Mouse (Mus musculus): ENCODE results near the gene Prss30. TPM values are rescaled to one million over a fixed set of nuclear protein-coding genes. Genes with fewer than 3 reads are reported as not detected.
"Not testable (repeated sequence)": the region's sequence is repeated elsewhere in the genome, so short reads cannot be mapped to it uniquely, and the experiment has no call there.

Gene Prss30
- total RNA-seq, 1 experiment from 2014 or later, result not detected

DNA sequence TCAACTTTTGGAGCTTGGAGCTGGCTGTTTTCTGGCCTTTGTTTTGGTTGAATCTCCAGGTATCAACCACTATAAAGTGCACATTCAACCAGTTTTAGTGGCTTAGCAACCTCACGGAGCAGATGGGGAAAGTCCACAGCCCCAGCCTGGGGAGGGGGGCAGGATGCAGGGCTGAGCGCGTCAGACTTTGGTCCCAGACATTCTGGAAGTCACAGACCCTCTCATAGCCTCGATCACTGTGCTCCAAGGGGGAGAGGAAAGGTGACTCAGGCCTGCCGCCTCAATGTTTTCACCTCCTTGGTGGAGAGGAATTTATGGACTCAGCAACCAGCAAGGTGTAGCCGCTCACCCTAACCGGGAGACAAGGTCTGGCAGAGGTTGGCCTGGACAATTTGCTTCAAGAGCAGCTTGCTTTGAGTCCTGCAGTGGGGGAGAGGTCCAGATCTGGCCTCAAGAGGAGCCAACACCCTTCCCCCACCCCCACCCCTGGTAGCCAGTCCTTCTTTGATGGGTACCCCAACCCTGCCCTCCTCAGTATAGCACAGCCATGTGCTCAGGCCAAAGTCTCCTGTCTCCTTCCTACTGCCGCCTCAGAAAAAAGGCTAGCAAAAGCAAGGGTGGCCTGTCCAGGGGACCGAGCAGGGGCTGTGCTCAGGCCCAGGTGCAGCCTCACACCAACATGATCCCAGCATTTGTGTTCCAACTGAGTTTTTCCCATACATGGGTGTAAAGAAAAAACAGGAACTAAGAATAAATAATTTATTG, 12.6 kb upstream of the Prss30 start:
- no peak for ATAC-seq (ENCODE audit: extremely low read depth, insufficient number of reproducible peaks, low FRiP score, poor library complexity, severe bottlenecking)

DNA sequence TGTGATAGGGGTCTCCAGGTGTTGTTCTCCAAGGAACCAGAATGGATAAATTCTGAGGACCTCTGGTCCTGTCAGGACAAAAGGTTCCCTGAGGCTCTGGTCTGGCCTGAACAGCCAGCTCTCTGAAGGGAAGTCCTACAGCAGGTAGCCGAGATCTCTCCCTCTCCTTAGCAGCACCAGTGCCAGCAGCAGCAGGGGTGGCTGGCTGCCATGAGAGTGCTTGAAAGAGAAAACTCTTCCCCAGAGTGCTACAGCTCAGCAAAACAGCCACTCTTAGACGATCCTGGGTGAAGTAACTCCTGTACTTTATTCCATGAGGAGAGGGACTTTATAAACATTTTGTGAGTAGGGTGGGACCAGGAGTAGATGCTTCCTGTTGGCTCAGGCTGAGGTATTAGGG, 9.4 kb upstream of the Prss30 start:
- ATAC-seq (ENCODE audit: extremely low read depth, insufficient number of reproducible peaks, low FRiP score, poor library complexity, severe bottlenecking), result no peak

DNA sequence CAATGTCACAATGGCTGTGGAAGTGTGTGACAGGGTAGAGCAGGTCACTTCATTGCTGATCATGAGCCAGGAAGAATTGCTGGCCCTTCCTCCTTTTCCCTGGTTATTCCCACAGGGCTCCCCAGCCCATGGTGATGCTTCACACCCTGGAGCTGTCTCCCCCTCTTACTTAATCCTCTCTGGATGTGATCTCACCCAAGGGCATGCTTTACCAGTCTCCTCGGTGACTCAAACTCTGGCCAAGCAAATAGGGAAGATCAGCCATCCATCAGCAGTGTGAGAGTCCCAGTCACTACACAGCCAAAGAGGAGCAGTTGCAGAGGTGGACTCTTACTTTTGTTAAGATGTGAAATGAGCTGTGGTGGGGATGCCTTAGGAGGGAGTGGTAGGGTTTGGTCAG, 4.6 kb upstream of the Prss30 start:
- no peak for ATAC-seq (ENCODE audit: extremely low read depth, insufficient number of reproducible peaks, low FRiP score, poor library complexity, severe bottlenecking)

DNA sequence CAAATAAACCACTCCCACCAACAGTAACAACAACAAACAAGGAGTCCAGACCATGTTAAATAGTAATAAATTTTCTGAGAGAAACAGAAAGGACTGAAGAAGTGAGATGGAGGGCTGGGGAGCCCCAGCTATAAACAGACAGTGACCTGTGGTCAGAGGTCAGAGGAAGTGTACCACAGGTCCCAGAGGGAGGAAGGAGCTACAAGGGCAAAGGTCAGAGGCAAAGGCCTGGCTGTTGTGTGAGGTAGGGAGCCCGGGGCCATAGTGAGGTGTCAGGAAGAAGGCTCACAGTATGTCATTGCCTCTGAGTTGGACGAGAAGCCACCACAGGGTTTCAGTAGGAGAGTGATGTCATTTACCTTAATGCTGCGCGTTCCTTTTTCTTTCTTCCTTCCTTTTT, 2.5 kb upstream of the Prss30 start:
- ATAC-seq (ENCODE audit: extremely low read depth, insufficient number of reproducible peaks, low FRiP score, poor library complexity, severe bottlenecking), result no peak

DNA sequence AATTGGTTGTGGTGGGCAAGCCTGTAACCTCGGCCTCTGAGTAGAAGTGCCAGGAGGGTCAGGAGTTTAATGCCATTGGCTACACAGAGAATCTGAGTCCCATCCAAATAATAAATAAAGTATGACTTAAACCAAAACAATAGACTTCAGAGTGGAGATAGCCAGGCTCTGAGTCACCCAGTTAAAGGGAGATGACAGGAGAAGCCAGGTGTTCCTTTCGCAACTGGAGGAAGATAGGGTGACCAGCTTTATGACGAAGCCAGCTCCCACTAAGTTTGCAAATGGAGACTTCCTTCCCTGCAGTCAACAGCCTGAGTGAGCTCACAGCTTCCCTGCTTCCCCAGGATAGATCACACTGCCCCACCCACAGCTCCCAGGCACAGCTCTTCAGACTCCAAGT, 895 bp downstream of the Prss30 start:
- ATAC-seq (ENCODE audit: extremely low read depth, insufficient number of reproducible peaks, low FRiP score, poor library complexity, severe bottlenecking), result no peak

DNA sequence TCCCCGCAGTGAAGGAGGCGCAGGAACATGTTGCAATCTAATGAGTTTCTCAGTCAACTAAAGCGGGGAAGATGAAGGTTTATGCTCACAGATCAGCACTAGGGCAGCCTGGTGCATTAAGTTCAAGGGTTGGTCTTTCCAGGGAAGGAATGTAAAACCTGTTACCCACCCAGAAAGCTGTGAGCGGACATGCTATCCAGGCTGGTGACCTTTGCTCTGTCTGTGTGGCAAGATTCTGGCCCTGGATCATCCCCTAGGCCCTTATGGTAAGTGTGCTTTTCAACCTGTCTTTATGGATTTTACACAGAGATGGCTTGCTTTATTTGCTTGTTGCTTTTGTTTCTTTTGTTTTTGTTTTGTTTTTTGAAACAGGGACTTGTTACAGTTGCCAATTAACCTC, 3.7 kb downstream of the Prss30 start:
- no peak for ATAC-seq (ENCODE audit: extremely low read depth, insufficient number of reproducible peaks, low FRiP score, poor library complexity, severe bottlenecking)

DNA sequence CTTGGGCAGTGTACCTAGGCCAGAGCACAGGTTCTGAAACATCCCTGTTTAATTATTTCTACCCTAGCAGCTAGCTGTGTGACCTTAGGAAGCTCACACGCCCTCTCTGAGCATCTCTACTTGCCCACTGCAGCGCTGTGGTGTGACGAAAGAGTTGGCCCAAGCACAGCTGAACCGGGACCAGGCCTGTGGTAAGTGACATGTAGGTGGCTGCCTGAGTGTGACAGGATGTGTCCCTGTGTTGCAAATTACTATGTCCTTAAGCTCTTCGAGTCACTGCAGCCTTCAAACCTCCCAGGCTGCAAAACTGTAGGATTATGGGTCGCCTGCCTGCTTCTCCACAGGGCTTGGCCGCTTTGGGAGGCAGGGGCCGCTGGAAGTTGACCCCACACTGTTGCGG, 9.1 kb downstream of the Prss30 start:
- ATAC-seq (ENCODE audit: extremely low read depth, insufficient number of reproducible peaks, low FRiP score, poor library complexity, severe bottlenecking), result no peak

DNA sequence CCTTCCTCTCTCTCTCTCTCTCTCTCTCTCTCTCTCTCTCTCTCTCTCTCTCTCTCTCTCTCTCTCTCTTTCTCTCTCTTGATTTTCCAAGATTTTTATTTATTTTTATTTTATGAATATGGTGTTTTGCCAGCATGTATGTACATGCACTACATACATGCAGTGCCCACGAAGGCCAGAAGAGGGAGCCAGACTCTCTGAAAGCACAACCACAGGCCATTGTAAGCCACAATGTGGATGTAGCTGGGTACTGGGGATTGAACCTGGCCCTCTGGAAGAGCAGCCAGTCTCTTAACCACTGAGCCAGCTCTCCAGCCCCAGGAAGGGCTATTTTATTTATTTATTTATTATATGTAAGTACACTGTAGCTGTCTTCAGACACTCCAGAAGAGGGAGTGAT, 11.1 kb downstream of the Prss30 start:
- no peak for ATAC-seq (ENCODE audit: extremely low read depth, insufficient number of reproducible peaks, low FRiP score, poor library complexity, severe bottlenecking)

DNA sequence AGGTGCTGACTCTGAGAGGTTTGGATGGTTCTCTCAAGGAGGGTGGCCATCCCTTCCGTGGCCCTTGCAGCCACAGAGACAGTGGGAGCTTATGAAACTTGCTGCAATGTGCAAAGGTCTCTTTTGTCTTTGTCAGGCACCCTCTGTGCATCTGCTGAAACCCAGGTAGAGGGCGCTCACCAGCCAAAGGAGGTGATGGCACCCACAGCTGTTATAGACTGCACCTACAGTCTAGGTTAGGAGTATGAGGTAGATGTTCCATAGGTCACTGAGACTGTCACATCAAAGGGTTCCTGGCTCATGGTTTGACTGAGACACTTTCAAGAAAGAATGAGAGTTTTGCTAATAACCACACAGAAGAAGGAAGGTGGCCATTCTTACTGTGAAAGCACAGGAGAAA, 11.6 kb downstream of the Prss30 start:
- no peak for ATAC-seq (ENCODE audit: extremely low read depth, insufficient number of reproducible peaks, low FRiP score, poor library complexity, severe bottlenecking)

DNA sequence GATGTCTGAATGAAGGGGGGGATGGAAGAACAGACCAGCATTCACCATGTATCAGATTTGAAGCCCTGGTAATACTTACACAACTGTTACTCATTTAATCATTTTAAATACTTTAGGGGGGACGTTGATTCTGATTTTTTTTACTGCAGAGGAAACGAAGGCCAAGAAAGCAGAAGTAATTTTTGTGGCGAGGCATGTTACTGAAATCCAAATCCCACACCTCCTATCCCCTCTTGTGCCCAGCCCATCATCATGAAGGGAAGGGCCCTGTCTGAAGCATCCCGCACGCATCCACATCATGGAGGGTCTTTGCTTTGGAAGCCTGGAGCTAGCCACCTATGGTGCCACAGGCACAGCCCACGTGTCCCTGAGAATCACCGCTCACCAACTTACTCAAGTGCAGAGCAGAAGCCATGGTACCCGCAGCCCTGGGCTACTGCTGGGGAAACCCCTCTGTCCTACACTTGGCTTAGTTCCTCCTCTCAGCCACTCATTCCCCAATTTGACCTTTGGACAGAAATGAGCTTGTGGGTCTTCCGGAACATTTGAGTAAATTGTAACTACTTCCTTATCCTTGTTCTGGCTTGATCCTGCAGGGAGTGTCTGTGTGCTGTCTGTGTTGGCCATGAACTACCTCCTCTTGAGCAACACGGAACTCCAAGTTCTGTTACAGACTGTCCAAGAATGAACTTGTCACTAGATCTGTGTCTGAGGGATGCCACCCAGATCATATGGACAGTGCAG, 13.5 kb downstream of the Prss30 start:
- ATAC-seq (ENCODE audit: extremely low read depth, insufficient number of reproducible peaks, low FRiP score, poor library complexity, severe bottlenecking), result peak; percentile 17; the same call in 1 of the 2 replicates

DNA sequence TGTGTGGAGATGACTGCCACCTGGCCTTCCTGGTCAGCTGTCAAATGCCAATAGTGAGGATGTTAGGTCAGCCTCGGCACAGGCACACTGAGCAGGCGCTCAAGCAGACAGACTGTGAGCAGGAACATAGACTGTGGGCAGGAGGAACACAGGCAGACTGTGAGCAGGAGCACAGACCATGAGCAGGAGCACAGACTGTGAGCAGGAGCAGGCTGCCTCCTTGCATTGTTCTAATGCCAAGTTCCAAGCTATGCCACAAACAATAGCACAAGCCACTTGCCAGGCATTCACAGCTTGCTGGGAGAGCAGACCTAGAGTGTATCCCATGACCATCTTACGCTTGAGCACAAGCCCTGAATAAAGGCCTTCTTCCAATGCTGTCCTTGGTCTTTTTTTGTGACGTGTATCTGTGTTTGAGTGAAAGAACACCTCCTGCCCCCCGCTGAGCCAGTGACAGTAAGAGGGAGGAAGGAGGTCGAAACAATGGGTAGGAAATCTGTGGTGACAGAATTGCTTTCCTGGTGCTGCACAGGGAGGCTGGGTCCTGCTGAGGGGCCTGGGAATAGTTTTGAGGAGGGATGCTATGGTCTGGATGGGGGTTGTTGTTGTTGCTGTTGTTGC, 14.5 kb downstream of the Prss30 start:
- ATAC-seq (ENCODE audit: extremely low read depth, insufficient number of reproducible peaks, low FRiP score, poor library complexity, severe bottlenecking), result no peak

DNA sequence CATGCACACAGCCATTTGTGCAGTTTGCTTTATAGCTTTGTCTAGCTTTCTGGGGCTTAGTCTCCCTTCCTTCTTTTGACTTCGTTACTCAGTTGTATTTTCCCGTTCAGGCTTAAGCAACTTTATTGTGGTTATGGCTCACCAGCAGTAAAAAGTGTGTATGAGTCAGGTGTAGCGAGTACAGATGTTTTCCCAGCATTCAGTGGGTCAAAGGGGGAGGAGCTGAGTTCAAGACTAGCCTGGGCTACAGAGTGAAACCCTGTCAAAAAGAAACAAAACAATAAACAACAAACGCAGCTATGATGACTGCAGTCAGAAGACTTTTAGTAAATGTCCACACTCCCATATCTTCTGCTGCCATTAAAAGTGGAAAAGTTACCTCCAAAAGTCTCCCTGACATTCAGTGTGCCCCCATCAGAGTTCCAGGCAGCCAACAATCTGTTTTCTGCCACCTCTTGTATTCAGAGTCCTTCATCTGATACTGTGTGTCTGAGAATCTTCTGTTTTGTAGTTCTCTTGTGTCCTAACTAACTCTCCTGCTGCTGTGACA, 18.7 kb downstream of the Prss30 start:
- no peak for ATAC-seq (ENCODE audit: extremely low read depth, insufficient number of reproducible peaks, low FRiP score, poor library complexity, severe bottlenecking)

DNA sequence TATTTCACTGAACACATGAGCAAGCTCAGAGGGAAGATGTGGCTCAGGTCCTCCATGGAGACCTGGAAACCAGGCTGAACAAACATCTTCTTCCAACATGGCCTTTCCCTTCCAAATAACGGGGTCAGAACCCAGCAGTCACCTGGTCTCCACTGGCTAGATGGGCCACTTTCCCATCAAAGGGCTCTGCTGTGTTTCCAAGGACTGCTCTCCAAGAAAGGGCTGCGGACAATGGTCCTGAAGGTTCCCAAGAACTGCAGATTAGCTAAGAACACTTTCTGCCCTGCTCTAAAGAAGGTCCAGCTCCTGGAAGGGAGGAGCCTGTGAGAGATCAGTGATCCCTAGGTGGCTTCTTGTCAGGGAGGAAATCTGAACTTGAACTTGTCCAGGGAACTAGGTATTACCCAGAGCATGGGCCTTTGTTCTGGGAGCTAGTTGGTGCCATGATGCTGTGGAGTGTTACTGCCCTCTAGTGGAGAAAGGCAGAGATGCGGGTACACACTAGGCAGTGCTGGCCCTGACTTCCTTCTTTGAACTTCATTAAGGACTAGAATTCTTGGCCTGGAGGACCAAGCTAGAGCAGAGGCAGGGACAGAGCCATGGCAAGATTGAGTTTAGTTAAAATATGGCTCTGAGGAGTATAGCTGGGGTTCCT, 20.2 kb downstream of the Prss30 start:
- ATAC-seq (ENCODE audit: extremely low read depth, insufficient number of reproducible peaks, low FRiP score, poor library complexity, severe bottlenecking), result peak; percentile 64

DNA sequence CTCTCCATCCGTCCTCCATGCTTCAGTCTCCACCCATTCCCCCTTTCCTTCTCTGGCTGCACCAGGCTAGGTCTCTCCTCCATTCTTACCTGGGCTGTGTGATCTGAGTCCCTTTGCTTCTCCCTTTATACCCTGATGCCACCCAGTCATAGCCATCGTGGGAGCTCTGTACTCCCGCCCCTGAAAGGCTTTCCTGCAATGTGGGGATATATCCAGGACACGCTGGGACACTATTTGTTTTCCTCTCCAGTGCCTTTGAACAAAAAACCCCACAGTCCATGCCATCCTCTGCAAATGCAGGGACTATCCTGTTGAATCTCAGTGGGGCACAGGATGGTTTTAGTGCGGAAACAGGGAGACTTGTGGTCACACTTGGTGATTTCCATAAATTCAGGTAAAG, 25.2 kb downstream of the Prss30 start, which contains the start of gene Sbpl:
TSS of gene Sbpl (minus strand) at position 101 of the 400 bp plus-strand sequence.
- no peak for ATAC-seq (ENCODE audit: extremely low read depth, insufficient number of reproducible peaks, low FRiP score, poor library complexity, severe bottlenecking)

DNA sequence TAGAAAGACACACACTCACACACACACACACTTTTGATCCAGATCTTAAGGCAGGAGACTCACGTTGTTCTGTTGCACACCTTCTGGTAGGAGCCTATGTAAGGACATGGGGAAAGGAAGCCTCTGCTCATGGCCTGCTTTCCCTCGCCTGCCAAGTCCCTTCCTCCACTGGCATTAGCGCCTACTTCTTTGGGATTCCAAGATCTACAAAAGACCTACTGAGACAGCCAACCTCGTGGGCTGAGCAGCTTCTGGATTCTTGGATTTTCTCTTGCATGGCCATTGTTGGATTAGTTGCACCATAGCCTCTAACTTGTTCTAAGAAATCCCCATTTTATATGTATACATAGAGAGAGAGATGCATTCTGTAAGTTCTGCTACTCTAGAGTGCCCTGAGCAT, 29.5 kb downstream of the Prss30 start:
- ATAC-seq (ENCODE audit: extremely low read depth, insufficient number of reproducible peaks, low FRiP score, poor library complexity, severe bottlenecking), result not testable (repeated sequence)

DNA sequence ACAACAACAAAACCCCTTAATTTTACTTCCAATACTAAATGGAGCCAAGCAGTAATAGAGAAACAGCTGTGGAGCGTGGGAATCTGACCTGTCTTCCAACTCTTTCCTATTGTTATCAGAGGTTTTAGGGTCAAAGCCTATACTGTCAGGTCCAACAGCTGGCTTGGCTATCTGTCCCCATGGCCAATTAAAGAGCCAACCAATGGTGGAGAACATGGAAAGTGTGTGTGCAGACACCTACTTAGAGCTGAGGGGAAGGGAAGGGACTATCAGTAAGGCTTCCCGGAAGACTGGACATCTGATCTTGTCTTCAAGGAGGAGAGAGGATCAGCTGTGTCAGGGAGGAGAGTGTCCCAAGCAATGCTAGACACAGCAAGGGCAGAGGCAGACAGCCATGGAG, 31.3 kb downstream of the Prss30 start:
- ATAC-seq (ENCODE audit: extremely low read depth, insufficient number of reproducible peaks, low FRiP score, poor library complexity, severe bottlenecking), result no peak

DNA sequence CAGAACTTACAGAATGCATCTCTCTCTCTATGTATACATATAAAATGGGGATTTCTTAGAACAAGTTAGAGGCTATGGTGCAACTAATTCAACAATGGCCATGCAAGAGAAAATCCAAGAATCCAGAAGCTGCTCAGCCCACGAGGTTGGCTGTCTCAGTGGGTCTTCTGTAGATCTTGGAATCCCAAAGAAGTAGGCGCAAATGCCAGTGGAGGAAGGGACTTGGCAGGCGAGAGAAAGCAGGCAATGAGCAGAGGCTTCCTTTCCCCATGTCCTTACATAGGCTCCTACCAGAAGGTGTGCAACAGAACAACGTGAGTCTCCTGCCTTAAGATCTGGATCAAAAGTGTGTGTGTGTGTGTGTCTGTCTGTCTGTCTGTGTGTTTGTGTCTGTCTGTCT, 32.9 kb downstream of the Prss30 start:
- ATAC-seq (ENCODE audit: extremely low read depth, insufficient number of reproducible peaks, low FRiP score, poor library complexity, severe bottlenecking), result not testable (repeated sequence)

DNA sequence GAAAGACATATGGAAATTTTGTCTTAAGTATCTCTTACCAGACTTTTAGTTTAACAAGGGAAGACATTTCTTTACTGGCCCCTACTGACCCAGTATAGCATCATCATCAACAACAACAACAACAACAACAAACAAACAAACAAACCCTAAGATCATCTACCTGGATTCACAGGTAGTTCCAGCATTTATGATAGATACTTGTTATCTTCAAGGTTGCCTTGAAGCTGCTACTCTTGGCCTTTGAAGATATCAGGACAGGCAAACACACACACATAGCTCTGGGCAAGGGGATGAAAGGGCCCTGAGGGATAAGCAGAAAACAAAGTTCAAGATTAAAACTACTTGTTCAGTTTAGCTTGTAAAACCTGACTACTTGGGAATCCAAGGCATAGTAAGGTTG, 39.0 kb downstream of the Prss30 start, which contains the start of gene Sbp:
TSS of gene Sbp (plus strand) at position 301 of the 400 bp plus-strand sequence.
- ATAC-seq (ENCODE audit: extremely low read depth, insufficient number of reproducible peaks, low FRiP score, poor library complexity, severe bottlenecking), result no peak

DNA sequence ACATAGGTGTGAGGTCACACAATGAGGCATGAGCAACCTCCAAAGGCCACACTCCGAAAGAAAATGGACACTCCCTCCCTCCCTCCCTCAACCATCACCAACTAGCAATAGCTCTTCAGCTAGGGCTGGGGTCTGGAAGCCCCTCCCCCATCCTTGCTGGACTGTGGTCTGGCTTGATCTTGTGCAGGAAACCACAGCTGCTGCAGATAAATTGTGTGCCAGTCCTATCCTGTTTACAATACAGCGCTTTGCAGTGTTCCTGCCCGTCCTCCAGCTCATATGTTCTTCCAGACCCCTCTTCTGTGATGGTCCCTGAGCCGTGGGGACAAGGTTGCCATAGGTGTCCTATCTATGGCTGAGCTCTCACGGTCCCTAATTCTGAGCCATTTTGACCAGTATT, 49.2 kb downstream of the Prss30 start:
- no peak for ATAC-seq (ENCODE audit: extremely low read depth, insufficient number of reproducible peaks, low FRiP score, poor library complexity, severe bottlenecking)

Measured in neutrophil, adult 5-6 weeks (primary cell).